23 mouse cellular contexts compared by ENCODE assay signal in the genomic region with DNA sequence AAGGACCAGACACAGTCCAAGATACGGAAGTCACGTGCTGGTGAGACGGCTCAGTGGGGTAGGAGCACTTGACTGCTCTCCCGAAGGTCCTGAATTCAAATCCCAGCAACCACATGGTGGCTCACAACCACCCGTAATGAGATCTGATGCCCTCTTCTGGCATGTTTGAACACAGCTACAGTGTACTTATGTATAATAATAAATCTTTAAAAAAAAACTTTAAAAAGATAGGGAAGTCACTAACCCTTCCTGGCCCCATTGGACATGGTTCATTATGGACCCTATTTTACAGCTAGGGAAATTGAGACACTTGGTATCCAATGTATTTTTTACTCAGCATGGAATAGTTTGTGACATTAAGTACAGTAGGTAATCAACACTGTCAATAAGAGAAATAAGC. TPM values are rescaled to one million over a fixed set of nuclear protein-coding genes. Genes with fewer than 3 reads are reported as not detected.
"Had no signal": no experiment of that assay in that cellular context is flagged by ENCODE, and none has a peak within 500 bp of the region (broad histone marks: within the 10 kb centered on the region; RNA-seq: fewer than 3 reads in every experiment).

No protein-coding gene starts in this region.

- DNase-seq: gastrocnemius, postnatal 14 days; gastrocnemius, postnatal 36 days; heart, adult 2 months; heart, postnatal 14 days; heart, postnatal 36 days; kidney, adult 18-20 months; kidney, postnatal 10 days; kidney, postnatal 25 days; kidney, postnatal 4 days; layer of hippocampus, adult 9-11 months; left cerebral cortex, postnatal 4 days had no signal

- H3K27me3 ChIP-seq: heart, embryonic 13.5 days; heart, embryonic 15.5 days; hindbrain, embryonic 12.5 days; intestine, embryonic 15.5 days; limb, embryonic 13.5 days; limb, embryonic 15.5 days; liver, embryonic 12.5 days had no signal

- ATAC-seq: hindbrain, embryonic 16.5 days; inflammation-experienced regulatory T-cells, adult 6 months; intestine, embryonic 15.5 days; intestine, postnatal 0 days; liver, embryonic 12.5 days had no signal

- H3K4me3 ChIP-seq: heart, adult 2 months; hindbrain, embryonic 12.5 days; intestine, embryonic 15.5 days had no signal

- H3K9me3 ChIP-seq: heart, embryonic 13.5 days; heart, embryonic 15.5 days; hindbrain, embryonic 12.5 days; intestine, embryonic 15.5 days; limb, embryonic 13.5 days; limb, embryonic 15.5 days; liver, embryonic 12.5 days had no signal

- H3K27ac ChIP-seq: heart, embryonic 13.5 days; hindbrain, embryonic 12.5 days; hindbrain, embryonic 14.5 days; intestine, embryonic 15.5 days; limb, embryonic 13.5 days; limb, embryonic 15.5 days had no signal

- H3K4me2 ChIP-seq: hindbrain, embryonic 14.5 days; intestine, embryonic 15.5 days; limb, embryonic 15.5 days had no signal

- H3K9ac ChIP-seq: heart, embryonic 15.5 days; hindbrain, embryonic 12.5 days; hindbrain, embryonic 14.5 days; intestine, embryonic 15.5 days; limb, embryonic 13.5 days; limb, embryonic 15.5 days had no signal

RNA-seq across cellular contexts. Expression of gene Plin4, which starts 32.1 kb away (rescaled TPM):
- total RNA-seq: hematopoietic stem cell, adult 5-6 weeks had no signal

RNA-seq across cellular contexts. Expression of gene Plin5, which starts 39.9 kb away (rescaled TPM):
- total RNA-seq: hematopoietic stem cell, adult 5-6 weeks had no signal
- polyA plus RNA-seq: limb, embryonic 13.5 days had no signal
